ENCODE assay signal across 17 mouse cellular contexts in the genomic region with DNA sequence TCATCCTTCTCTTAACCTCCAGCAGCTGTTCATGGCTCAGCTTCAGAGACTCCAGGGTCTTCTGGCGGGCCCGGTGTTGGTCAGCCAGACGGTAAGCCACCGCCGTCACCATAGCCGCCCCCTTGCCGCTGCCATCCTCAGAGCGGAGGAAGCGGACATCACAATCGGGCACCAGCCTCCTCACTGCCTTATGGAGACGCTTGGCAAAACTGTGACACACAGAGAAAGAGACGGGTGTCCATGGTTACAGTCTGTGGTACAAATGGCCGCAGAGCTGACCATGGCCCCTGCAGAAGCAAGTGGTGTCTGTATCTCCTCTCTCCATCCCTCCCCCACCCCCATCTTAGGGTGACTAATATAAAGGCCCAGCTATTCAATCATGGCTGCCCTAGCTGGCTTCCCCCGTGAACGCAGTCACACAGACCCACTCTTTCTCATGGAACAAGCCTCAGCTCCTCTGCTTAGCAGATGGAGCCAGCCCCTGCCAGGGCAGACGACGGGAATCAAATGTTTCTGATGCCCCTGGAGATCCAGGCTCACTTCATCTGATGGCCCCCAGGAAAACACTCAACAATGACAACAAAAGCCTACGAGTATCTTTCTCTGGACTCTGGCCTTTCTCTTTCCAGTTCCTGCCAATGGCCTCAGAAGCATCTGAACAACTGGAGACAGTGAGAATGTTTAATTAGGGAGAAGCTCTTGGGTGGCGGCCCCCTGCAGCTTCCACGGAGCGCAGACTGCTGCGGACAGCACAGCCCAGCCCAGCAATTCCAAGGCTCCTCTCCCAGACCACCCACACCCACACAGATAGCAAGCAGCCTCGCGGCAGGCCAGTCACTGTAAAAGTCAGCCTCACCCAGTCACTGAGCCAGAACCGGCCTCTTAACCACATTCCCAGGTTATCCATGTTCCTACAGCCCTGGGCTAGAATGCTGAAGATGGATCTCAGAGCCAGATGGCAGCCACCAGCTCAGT. TPM values are rescaled to one million over a fixed set of nuclear protein-coding genes. Genes with fewer than 3 reads are reported as not detected.
DNase-seq lines count a peak whose midpoint lies in the region; ATAC-seq and TF ChIP-seq lines count a peak whose summit lies in the region.
"Had no signal": no experiment of that assay in that cellular context is flagged by ENCODE, and none has a peak within 500 bp of the region (broad histone marks: within the 10 kb centered on the region; RNA-seq: fewer than 3 reads in every experiment).

No protein-coding gene starts in this region.

- TF ChIP-seq CTCF in testis, adult 2 months (IDR thresholded peaks at IDR 0.05; ENCODE audit: control insufficient read depth, insufficient read depth, insufficient replicate concordance, low read depth, low read length): no peak

- no peaks in the 10 kb centered on the region for H3K4me1 ChIP-seq in kidney, embryonic 14.5 days (ENCODE audit: control insufficient read depth, insufficient read depth, low read length)
- H3K4me1 ChIP-seq in testis, adult 2 months (ENCODE audit: control insufficient read depth, insufficient read depth, low read length): no peaks in the 10 kb centered on the region
- no peaks in the 10 kb centered on the region for H3K4me1 ChIP-seq in forebrain, embryonic 14.5 days (ENCODE audit: control insufficient read depth, insufficient read depth, low read length)
- H3K4me1 ChIP-seq: forebrain, embryonic 12.5 days; limb, embryonic 10.5 days had no signal

- no peaks in the 10 kb centered on the region for H3K27me3 ChIP-seq in kidney, embryonic 14.5 days (ENCODE audit: control insufficient read depth, insufficient read depth, low read length)
- H3K27me3 ChIP-seq in testis, adult 2 months (ENCODE audit: control insufficient read depth, insufficient read depth, low read length): no peaks in the 10 kb centered on the region
- H3K27me3 ChIP-seq in forebrain, embryonic 14.5 days (replicated peaks; ENCODE audit: control insufficient read depth, insufficient read depth, low read length): no peaks in the 10 kb centered on the region
- H3K27me3 ChIP-seq: forebrain, embryonic 12.5 days; neural tube, embryonic 13.5 days had no signal

- DNase-seq in kidney, postnatal 10 days: no peak
- DNase-seq in layer of hippocampus, postnatal 36 days: peak; percentile 12 to 26
- DNase-seq in layer of hippocampus, adult 11-12 months (ENCODE audit: low spot score): no peak
- no peak for DNase-seq in testis, postnatal 10 days (ENCODE audit: low spot score)
- DNase-seq in forebrain, embryonic 14.5 days (ENCODE audit: low spot score): no peak
- DNase-seq: kidney, postnatal 36 days; lung, adult 2 months; lung, postnatal 36 days had no signal

- WGBS in kidney, embryonic 14.5 days: 85% methylated on average over 25 of the region's 25 CpGs
- WGBS in forebrain, embryonic 14.5 days: 89% methylated on average over 25 of the region's 25 CpGs

- no peak overlapping the region for H3K27ac ChIP-seq in kidney, embryonic 14.5 days (ENCODE audit: low read depth, low read length)
- peak overlapping the region; percentile 50 for H3K27ac ChIP-seq in testis, adult 2 months (ENCODE audit: control insufficient read depth, insufficient read depth, low read depth, low read length)
- H3K27ac ChIP-seq in forebrain, embryonic 14.5 days (ENCODE audit: low read depth, low read length): no peak overlapping the region
- H3K27ac ChIP-seq: forebrain, embryonic 12.5 days; limb, embryonic 10.5 days; neural tube, embryonic 13.5 days had no signal

- TF ChIP-seq POLR2A in testis, adult 2 months (IDR thresholded peaks at IDR 0.05; ENCODE audit: control insufficient read depth, low read depth, low read length): no peak

- no peak overlapping the region for H3K4me3 ChIP-seq in kidney, embryonic 14.5 days (ENCODE audit: low read length)
- no peak overlapping the region for H3K4me3 ChIP-seq in testis, adult 2 months (ENCODE audit: control insufficient read depth, low read depth, low read length)
- H3K4me3 ChIP-seq in forebrain, embryonic 14.5 days (ENCODE audit: low read depth, low read length): no peak overlapping the region
- H3K4me3 ChIP-seq: forebrain, embryonic 12.5 days; limb, embryonic 10.5 days; neural tube, embryonic 13.5 days had no signal

- H3K4me2 ChIP-seq in kidney, embryonic 14.5 days (replicated peaks; ENCODE audit: low read depth, low read length): no peak overlapping the region
- no peak overlapping the region for H3K4me2 ChIP-seq in forebrain, embryonic 14.5 days (ENCODE audit: low read length)
- H3K4me2 ChIP-seq: forebrain, embryonic 12.5 days; heart, embryonic 11.5 days; liver, embryonic 11.5 days; neural tube, embryonic 13.5 days had no signal

- H3K9ac ChIP-seq in kidney, embryonic 14.5 days (ENCODE audit: low read depth, low read length): no peak overlapping the region
- H3K9ac ChIP-seq in forebrain, embryonic 14.5 days (ENCODE audit: low read length): no peak overlapping the region
- H3K9ac ChIP-seq: forebrain, embryonic 12.5 days; neural tube, embryonic 13.5 days had no signal

- ATAC-seq in kidney, embryonic 14.5 days (ENCODE audit: low FRiP score, low TSS enrichment): peak; percentile 61; the same call in 1 of the 2 replicates
- no peak for ATAC-seq in forebrain, embryonic 14.5 days
- ATAC-seq: inflammation-experienced regulatory T-cells, adult 6 months had no signal

- H3K9me3 ChIP-seq in kidney, embryonic 14.5 days (ENCODE audit: control insufficient read depth, low read length): no peaks in the 10 kb centered on the region
- no peaks in the 10 kb centered on the region for H3K9me3 ChIP-seq in forebrain, embryonic 14.5 days (replicated peaks; ENCODE audit: control insufficient read depth, low read length)
- H3K9me3 ChIP-seq: forebrain, embryonic 12.5 days; G1E; limb, embryonic 10.5 days; neural tube, embryonic 13.5 days had no signal

- H3K36me3 ChIP-seq in kidney, embryonic 14.5 days (ENCODE audit: control insufficient read depth, insufficient read depth, low read length): peaks cover 33% of the 10 kb centered on the region
- no peaks in the 10 kb centered on the region for H3K36me3 ChIP-seq in testis, adult 2 months (ENCODE audit: control insufficient read depth, insufficient read depth, low read length)
- H3K36me3 ChIP-seq in forebrain, embryonic 14.5 days (ENCODE audit: control insufficient read depth, insufficient read depth, low read length): peaks cover 10% of the 10 kb centered on the region; the same call in 1 of the 2 replicates
- H3K36me3 ChIP-seq: neural tube, embryonic 13.5 days had no signal

RNA-seq across cellular contexts. Expression of gene Pole4, which starts 31.7 kb away (rescaled TPM):
- polyA plus RNA-seq in kidney, embryonic 14.5 days (2014; fragmentation: Nextera tagmentation; extraction: Ambion mirVana): 120 and 136 TPM in 2 replicates
- total RNA-seq in layer of hippocampus, postnatal 36 days (2021): 10 to 100 TPM; 34.3 to 35.3 TPM
- 11.6 and 16.4 TPM in 2 replicates for polyA plus RNA-seq in testis, adult 2 months (2012; rRNA removed)
- polyA plus RNA-seq in forebrain, embryonic 14.5 days (2014; fragmentation: Nextera tagmentation; extraction: Ambion mirVana): 126 and 134 TPM in 2 replicates

RNA-seq across cellular contexts. Expression of gene Hk2, which starts 37.3 kb away (rescaled TPM):
- polyA plus RNA-seq in kidney, embryonic 14.5 days (2014; fragmentation: Nextera tagmentation; extraction: Ambion mirVana): 28.0 TPM in 2 replicates
- 1 to 10 TPM; 6.9 to 8.3 TPM for total RNA-seq in layer of hippocampus, postnatal 36 days (2021)
- 7.8 and 10.9 TPM in 2 replicates for polyA plus RNA-seq in testis, adult 2 months (2012; rRNA removed)
- 4.9 and 5.5 TPM in 2 replicates for polyA plus RNA-seq in forebrain, embryonic 14.5 days (2014; fragmentation: Nextera tagmentation; extraction: Ambion mirVana)

Comparison
In these comparisons a context has a peak if more than half of its experiments do, and no peak if none do; other contexts are left out.
1. DNase-seq: peak in layer of hippocampus, postnatal 36 days (2 of 2); none in kidney, postnatal 10 days (single experiment), layer of hippocampus, adult 11-12 months (single experiment), testis, postnatal 10 days (single experiment) and forebrain, embryonic 14.5 days (single experiment).